Mouse (Mus musculus) heart, embryonic 13.5 days (tissue): ENCODE measurements around the gene Ube2l3. TPM values are rescaled to one million over a fixed set of nuclear protein-coding genes. Genes with fewer than 3 reads are reported as not detected.
A peak's percentile ranks its signal among the peaks of the same experiment; 100 is the strongest.

Experiments
- ATAC-seq: fragments of 200-750 bp; cut with Nextera tagmentation; 2 replicates; pipeline ENCODE4 v1.8.0; 2017; ENCODE audit warnings: moderate TSS enrichment; ENCODE audit not compliant: insufficient number of reproducible peaks, low FRiP score, low TSS enrichment; ENCODE audit errors: extremely low read depth
- H3K27ac ChIP-seq: fragments of 300-500 bp; sonication (generic); replicated peaks from 2 replicates; pipeline ENCODE4 v1.5.1; 2015; ENCODE audit warnings: moderate library complexity, mild to moderate bottlenecking, inconsistent platforms
- H3K27me3 ChIP-seq: fragments of 300-500 bp; sonication (generic); replicated peaks from 2 replicates; pipeline ENCODE4 v1.6.1; 2015; ENCODE audit warnings: mild to moderate bottlenecking, inconsistent platforms
- H3K36me3 ChIP-seq: fragments of 300-500 bp; sonication (generic); 2 replicates; pipeline ENCODE4 v1.6.1; 2015; ENCODE audit warnings: mild to moderate bottlenecking, inconsistent platforms
- H3K4me1 ChIP-seq: fragments of 300-500 bp; sonication (generic); 2 replicates; pipeline ENCODE4 v1.6.1; 2015; ENCODE audit warnings: inconsistent platforms
- H3K4me2 ChIP-seq: fragments of 300-500 bp; sonication (generic); 2 replicates; pipeline ENCODE4 v1.6.1; 2015; ENCODE audit warnings: inconsistent platforms, mild to moderate bottlenecking, moderate library complexity
- H3K4me3 ChIP-seq: fragments of 300-500 bp; sonication (generic); 2 replicates; pipeline ENCODE4 v1.5.1; 2015; ENCODE audit warnings: moderate library complexity, mild to moderate bottlenecking, inconsistent platforms
- H3K9ac ChIP-seq: fragments of 300-500 bp; sonication (generic); 2 replicates; pipeline ENCODE4 v1.6.1; 2015; ENCODE audit warnings: inconsistent platforms, mild to moderate bottlenecking, moderate library complexity
- H3K9me3 ChIP-seq: fragments of 300-500 bp; sonication (generic); 2 replicates; pipeline ENCODE4 v1.6.1; 2016; ENCODE audit warnings: inconsistent platforms
- WGBS: fragments of 180-500 bp; shearing (Covaris S2); methylation state at CpG from one replicate; pipeline ENCODE4 v1.1.7; 2015; ENCODE audit warnings: mixed read lengths; 5-methylcytosine and 5-hydroxymethylcytosine counted together
- polyA plus RNA-seq: library from polyadenylated mRNA; unstranded; fragments of >200 nt; fragmentation: Nextera tagmentation; extraction: Ambion mirVana; gene quantifications from 2 replicates; pipeline ENCODE4 v1.2.1, GENCODE M21; 2015

Ube2l3 gene
- polyA plus RNA-seq, 1 experiment from 2014 or later: 292 TPM

DNA sequence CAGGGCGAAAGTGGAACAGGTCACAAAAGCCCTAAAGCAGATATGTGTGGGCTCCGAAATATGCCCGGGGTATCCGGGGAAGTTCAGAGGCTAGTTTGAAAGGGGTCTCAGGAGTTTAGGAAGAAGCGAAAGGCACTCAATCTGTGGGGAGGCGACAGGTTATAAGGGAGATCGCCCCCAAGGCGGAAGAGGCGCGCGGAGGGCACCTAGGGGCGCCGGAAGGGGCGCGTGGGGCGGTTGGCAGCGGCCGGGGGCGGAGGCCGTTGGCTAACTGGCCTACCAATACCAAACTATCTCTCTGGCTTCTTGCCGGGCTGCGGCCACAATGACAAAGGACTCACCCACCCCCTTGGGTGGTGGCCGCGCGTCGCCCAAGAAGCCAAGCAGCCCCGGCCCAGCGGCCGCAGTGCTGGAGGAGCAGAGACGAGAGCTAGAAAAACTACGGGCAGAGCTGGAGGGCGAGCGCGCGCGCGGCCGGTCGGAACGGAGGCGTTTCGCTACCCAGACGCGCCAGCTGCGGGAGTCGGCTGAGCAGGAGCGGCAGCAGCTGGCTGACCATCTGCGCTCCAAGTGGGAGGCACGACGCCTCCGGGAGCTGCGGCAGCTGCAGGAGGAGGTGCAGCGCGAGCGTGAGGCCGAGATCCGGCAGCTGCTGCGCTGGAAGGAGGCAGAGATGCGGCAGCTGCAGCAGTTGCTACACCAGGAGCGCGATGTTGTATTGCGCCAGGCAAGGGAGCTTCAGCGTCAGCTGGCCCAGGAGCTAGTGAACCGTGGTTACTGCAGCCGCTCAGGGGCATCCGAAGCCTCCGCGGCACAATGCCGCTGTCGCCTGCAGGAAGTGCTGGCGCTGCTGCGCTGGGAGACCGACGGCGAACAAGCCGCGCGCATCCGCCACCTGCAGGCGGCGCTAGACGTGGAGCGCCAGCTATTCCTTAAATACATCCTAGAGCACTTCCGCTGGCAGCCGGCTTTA is 6.2 kb upstream of the Ube2l3 start, which contains the start of gene Rimbp3:
Gene Rimbp3, plus strand, starts transcription at position 215 of the 973 bp plus-strand sequence.
- peak; percentile 50 for ATAC-seq
- H3K9ac ChIP-seq: peak within 1 kb of the TSS; percentile 77
- H3K9me3 ChIP-seq: no peaks in the 10 kb centered on the region
- peak within 1 kb of the TSS; percentile 100 for H3K4me2 ChIP-seq
- peaks cover 51% of the 10 kb centered on the region for H3K27me3 ChIP-seq
- peaks cover 21% of the 10 kb centered on the region for H3K4me1 ChIP-seq
- 0 out of 2 replicates have a peak within 1 kb of the TSS, but pooled peaks have one; percentile 2 for H3K27ac ChIP-seq
- H3K4me3 ChIP-seq: peak within 1 kb of the TSS; percentile 67
- under 1% methylated on average over 85 of the region's 85 CpGs for WGBS
- no peaks in the 10 kb centered on the region for H3K36me3 ChIP-seq

DNA sequence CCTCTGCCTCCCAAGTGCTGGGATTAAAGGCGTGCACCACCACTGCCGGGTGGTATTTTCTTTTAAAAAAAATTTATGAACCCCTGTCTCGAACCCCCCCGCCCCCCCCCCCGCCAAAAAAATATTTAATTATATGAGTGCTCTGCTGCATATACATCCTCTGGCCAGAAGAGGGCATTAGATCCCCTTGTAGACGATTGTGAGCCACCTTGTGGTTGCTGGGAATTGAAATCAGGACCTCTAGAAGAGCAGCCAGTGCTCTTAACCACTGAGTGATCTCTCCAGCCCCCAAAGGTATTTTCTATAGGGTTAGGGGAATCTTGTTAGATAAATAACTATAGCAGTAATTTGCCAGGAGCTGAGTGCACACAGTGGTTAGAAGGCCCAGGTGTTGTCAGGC is 2.5 kb upstream of the Ube2l3 start:
- peaks cover 25% of the 10 kb centered on the region for H3K4me1 ChIP-seq

DNA sequence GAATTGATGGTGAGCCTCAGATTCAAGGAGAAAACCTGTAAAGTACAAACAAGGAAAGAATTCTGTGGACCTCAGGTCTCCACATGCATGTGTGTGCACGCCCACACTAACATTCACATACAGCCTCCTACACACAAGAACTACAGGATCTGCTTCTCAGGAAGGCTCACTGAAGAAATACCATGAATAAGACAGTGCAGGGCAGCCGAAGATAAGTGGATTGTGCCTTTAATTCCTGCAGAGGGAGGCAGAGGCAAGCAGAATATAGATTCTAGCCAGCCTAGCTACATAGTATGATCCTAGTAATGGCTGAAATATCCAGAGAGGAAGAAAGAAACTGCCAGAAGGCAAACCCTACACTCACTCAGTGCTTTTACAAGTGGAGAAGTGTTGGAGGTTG is 472 bp downstream of the Ube2l3 start:
- no peak overlapping the region for H3K9ac ChIP-seq
- ATAC-seq: no peak
- peak overlapping the region; percentile 88; the same call in 1 of the 2 replicates for H3K4me2 ChIP-seq
- H3K4me1 ChIP-seq: peaks cover 23% of the 10 kb centered on the region
- peaks cover 13% of the 10 kb centered on the region for H3K27me3 ChIP-seq
- no peaks in the 10 kb centered on the region for H3K9me3 ChIP-seq
- H3K4me3 ChIP-seq: no peak overlapping the region
- WGBS: 49% methylated on average over 2 of the region's 2 CpGs
- 0 out of 2 replicates have a peak, but pooled peaks cover 8% of the 10 kb centered on the region for H3K36me3 ChIP-seq
- peak overlapping the region; percentile 87; the same call in 1 of the 2 replicates for H3K27ac ChIP-seq

More for the DNA sequence above, 2.5 kb upstream of the Ube2l3 start:
- WGBS: 3% methylated on average over 6 of the region's 6 CpGs
- Histone ChIP-seq H3K9me3 (no peaks in the 10 kb centered on the region), H3K36me3 (no peaks in the 10 kb centered on the region), H3K9ac (no peak overlapping the region), H3K4me2 (no peak overlapping the region), H3K4me3 (no peak overlapping the region), H3K27me3 (peaks cover 27% of the 10 kb centered on the region), H3K27ac (no peak overlapping the region)
- ATAC-seq: no peak

DNA sequence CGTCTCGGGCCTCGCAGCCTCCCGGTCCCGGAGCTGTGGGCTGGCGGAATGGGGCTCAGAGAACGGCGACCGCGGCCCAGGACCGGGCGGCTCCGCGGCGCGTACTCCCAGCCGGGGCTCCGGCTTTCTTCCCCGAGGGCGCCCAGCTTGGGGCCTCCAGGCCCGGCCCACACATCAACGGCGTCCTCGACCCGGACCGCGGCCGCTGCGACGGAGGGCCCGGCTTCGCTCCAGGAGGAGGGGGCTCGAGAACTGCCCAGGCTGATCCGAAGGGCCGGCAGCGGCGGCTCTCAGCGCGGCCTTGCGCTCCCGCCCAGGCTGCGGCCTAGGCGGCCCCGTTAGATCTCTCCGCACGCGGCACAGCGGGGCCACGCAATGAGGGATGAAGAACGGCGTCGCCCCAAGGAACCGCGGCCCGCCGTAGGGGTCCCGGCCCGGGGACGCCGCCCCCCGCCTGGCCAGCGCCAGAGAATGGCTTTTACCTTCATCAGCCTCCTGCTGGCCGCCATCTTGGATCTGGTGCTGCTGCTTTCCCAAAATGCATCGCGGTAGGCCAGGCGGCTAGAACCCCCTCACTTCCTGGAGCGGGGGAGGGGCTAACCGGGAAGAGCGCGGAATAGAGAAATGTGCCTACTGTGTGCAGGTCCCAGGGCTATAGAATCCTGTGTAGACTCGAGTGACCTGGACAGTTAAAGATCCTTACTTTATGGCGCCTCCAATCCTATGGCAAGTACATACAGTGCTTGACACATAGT is 1.3 kb downstream of the Ube2l3 start:
- Histone ChIP-seq H3K9me3 (no peaks in the 10 kb centered on the region), H3K4me1 (peaks cover 23% of the 10 kb centered on the region), H3K9ac (peak overlapping the region; percentile 100), H3K4me3 (peak overlapping the region; percentile 89), H3K36me3 (0 out of 2 replicates have a peak, but pooled peaks cover 8% of the 10 kb centered on the region), H3K4me2 (peak overlapping the region; percentile 88), H3K27me3 (peaks cover 5% of the 10 kb centered on the region; the same call in 1 of the 2 replicates), H3K27ac (peak overlapping the region; percentile 87)
- peak; percentile 82 for ATAC-seq
- under 1% methylated on average over 72 of the region's 72 CpGs for WGBS

DNA sequence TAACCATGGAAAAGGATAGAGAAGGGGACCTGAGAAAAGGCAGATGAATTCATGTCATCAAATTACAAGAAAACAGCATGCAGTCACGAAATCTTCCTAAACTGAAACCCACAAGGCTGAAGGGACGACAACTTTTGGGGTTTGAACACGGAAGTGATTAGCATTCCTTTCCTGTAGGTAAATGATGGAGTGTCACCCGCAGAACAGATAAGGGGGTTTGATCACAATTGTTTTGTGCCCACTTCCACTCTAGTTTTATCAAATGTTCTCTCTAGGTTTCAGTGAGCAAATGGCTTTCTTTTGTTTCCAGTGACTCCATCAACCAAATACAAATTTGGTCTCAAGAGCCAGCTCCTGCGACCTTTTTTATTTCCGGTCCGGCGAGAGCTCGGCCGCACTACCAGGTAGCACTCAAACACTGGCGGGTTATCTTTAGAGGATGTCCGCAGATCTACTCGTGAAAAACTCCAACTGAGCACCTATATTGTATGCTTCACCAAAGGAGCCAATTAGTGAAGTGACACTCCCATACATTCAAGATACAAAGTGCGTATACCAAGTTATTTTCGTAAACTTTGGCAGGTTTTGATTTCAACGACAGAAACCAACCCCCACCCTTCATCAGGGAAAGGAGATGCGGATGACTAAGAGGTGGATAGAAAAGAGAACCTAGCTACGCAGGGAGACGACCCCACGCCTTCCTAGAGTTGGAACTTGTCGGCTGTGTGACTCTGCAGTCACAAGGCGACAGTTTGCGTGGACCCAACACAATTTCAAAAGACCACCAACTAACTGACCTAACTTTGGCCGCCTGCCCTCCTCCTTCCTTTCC is 2.1 kb downstream of the Ube2l3 start:
- Histone ChIP-seq H3K4me1 (peaks cover 31% of the 10 kb centered on the region), H3K27me3 (no peaks in the 10 kb centered on the region), H3K36me3 (0 out of 2 replicates have a peak, but pooled peaks cover 10% of the 10 kb centered on the region), H3K27ac (peak overlapping the region; percentile 87), H3K9ac (peak overlapping the region; percentile 100), H3K4me3 (peak overlapping the region; percentile 89), H3K4me2 (peak overlapping the region; percentile 88), H3K9me3 (no peaks in the 10 kb centered on the region)
- WGBS: 3% methylated on average over 24 of the region's 24 CpGs
- no peak for ATAC-seq

DNA sequence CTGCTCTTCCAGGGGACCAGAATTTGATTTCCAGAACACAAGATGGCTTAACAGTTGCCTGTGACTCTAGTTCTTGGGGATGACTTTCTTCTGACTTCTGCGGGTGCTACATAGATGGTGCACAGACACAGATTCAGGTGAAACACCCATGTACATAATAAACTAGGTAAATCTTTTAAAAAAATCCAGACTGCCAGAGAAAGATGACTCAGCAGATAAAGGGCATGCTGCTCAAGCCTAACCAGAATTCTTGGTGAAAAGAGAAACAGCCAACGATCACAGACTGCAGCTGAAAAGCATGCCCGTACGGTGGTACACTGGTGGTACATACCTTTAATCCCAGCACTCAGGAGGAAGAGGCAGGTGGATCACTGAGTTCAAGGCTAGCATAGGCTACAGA is 8.6 kb downstream of the Ube2l3 start:
- H3K9ac ChIP-seq: no peak overlapping the region
- no peak for ATAC-seq
- WGBS: 92% methylated on average over 4 of the region's 4 CpGs

DNA sequence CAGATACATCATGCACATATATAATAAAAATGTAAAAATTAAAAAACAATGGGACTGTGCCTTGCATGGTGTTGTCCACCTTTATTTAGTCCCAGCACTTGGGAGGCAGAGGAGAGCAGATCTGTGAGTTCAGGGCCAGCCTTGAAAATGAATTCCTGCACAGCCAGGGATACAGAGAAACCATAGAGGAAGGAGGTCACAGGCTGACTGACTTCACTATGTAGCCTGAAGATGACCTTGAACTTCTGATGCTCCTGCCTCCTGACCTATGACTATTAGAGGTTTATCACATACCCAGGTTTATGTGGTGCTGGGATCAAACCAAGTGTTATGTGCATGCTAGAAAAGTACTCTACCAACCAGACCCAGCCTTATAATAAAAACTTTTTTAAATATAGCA is 17.0 kb downstream of the Ube2l3 start:
- Histone ChIP-seq H3K27me3 (no peaks in the 10 kb centered on the region), H3K27ac (no peak overlapping the region), H3K4me1 (peaks cover 29% of the 10 kb centered on the region), H3K9me3 (no peaks in the 10 kb centered on the region), H3K36me3 (peaks cover 32% of the 10 kb centered on the region), H3K4me3 (no peak overlapping the region), H3K9ac (no peak overlapping the region), H3K4me2 (no peak overlapping the region)
- ATAC-seq: no peak

More for the DNA sequence above, 8.6 kb downstream of the Ube2l3 start:
- Histone ChIP-seq H3K4me1 (peaks cover 17% of the 10 kb centered on the region), H3K4me3 (no peak overlapping the region), H3K36me3 (peaks cover 23% of the 10 kb centered on the region), H3K4me2 (no peak overlapping the region), H3K27me3 (no peaks in the 10 kb centered on the region), H3K27ac (no peak overlapping the region), H3K9me3 (no peaks in the 10 kb centered on the region)

DNA sequence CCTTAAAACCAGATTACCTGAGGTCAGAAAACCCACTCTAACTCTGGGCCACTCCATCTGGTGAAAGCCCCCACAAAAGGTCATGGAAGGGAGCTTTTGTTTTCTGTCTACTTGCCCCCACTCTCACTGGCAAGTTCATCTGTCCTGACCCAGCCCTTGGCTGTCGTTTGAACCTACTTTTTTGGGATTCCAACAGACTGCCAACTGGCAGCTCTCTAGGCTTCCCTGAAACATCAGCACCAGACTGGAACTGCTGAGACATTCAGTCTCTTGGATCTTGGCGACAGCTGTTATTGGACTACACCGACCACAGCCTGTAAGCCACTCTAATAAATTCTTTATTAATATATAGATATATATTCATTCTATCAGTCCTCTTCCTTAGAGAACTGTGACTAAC is 19.4 kb downstream of the Ube2l3 start:
- ATAC-seq: no peak
- Histone ChIP-seq H3K4me2 (no peak overlapping the region), H3K9me3 (no peaks in the 10 kb centered on the region), H3K27me3 (no peaks in the 10 kb centered on the region), H3K36me3 (peaks cover 32% of the 10 kb centered on the region), H3K27ac (no peak overlapping the region), H3K4me1 (peaks cover 28% of the 10 kb centered on the region), H3K9ac (no peak overlapping the region), H3K4me3 (no peak overlapping the region)
- WGBS: 79% methylated on average over 3 of the region's 3 CpGs

DNA sequence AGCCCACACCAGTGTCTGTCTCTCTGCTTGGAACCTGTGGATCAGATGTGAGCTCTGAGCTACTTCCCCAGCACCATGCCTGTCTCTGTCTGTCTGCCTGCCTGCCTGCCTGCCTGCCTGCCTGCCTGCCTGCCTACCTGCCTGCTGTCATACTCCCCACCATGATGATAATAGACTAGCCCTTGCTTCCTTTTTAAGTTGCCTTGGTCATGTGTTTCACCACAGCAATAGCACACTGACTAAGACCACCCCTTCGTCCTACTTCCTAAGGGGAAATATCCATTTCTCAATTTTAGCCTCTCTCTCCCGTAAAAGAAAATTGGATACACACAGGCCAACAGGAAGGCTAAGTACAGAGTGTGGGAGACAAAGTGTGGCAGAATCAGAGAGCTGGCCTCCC is 20.3 kb downstream of the Ube2l3 start:
- no peak overlapping the region for H3K4me3 ChIP-seq
- no peak overlapping the region for H3K9ac ChIP-seq
- no peak for ATAC-seq
- H3K4me1 ChIP-seq: peaks cover 28% of the 10 kb centered on the region
- no peak overlapping the region for H3K4me2 ChIP-seq
- WGBS: 75% methylated on average over 2 of the region's 2 CpGs
- no peaks in the 10 kb centered on the region for H3K27me3 ChIP-seq
- no peaks in the 10 kb centered on the region for H3K9me3 ChIP-seq
- H3K27ac ChIP-seq: 0 out of 2 replicates have a peak overlapping the region, but pooled peaks have one; percentile 13
- peaks cover 40% of the 10 kb centered on the region for H3K36me3 ChIP-seq

DNA sequence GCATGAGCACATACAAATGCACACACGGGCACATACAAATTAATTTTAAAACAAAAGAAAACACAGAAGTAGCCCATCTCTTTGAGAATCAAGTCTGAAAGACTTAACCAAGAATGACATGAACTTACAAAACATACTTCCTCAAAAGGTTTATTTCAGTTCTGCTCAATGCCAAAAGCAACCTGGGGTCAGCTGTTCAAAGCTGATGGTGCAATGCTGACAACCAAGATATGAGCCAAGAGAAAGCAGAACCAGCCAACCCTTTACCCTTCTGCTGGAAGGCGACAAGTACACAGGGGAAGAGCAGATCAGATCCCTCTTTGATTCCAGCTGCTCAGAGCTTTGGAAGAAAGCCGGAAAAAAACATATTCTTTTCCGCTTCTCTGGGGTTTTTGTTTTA is 21.1 kb downstream of the Ube2l3 start:
- H3K4me2 ChIP-seq: no peak overlapping the region
- H3K27ac ChIP-seq: 0 out of 2 replicates have a peak overlapping the region, but pooled peaks have one; percentile 13
- no peaks in the 10 kb centered on the region for H3K27me3 ChIP-seq
- 59% methylated on average over 4 of the region's 4 CpGs for WGBS
- H3K36me3 ChIP-seq: peaks cover 39% of the 10 kb centered on the region
- H3K9ac ChIP-seq: no peak overlapping the region
- no peaks in the 10 kb centered on the region for H3K9me3 ChIP-seq
- H3K4me1 ChIP-seq: peaks cover 34% of the 10 kb centered on the region
- no peak for ATAC-seq
- no peak overlapping the region for H3K4me3 ChIP-seq
